Mouse (Mus musculus) spleen, adult 2 months (tissue): Measurements from ENCODE around the gene Cela2a. TPM values are rescaled to one million over a fixed set of nuclear protein-coding genes. Genes with fewer than 3 reads are reported as not detected.

Source experiments
- DNase-seq, 2 experiments: peaks; one replicate each; pipeline versions ENCODE4 v3.0.0 to v3.0.0-alpha.2; 2012 to 2021; ENCODE audit warnings: low spot score in 2 of 2, low read depth in 1 of 2
- H3K27ac ChIP-seq: fragments of 200-500 bp; 2 replicates; pipeline ENCODE4 v1.5.1; 2012; ENCODE audit warnings: low read length, inconsistent platforms; ENCODE audit not compliant: insufficient read depth
- H3K27me3 ChIP-seq: fragments of 200-500 bp; 2 replicates; pipeline ENCODE4 v1.6.1; 2012; ENCODE audit warnings: mild to moderate bottlenecking, moderate library complexity, low read length, inconsistent platforms; ENCODE audit not compliant: control insufficient read depth, insufficient read depth
- H3K36me3 ChIP-seq: fragments of 200-500 bp; 2 replicates; pipeline ENCODE4 v1.6.1; 2012; ENCODE audit warnings: mild to moderate bottlenecking, low read length, inconsistent platforms; ENCODE audit not compliant: control insufficient read depth, insufficient read depth
- H3K4me1 ChIP-seq: fragments of 200-500 bp; 2 replicates; pipeline ENCODE4 v1.6.1; 2011; ENCODE audit warnings: inconsistent platforms; ENCODE audit not compliant: control insufficient read depth, insufficient read depth, insufficient read length
- H3K4me3 ChIP-seq: fragments of 200-500 bp; 2 replicates; pipeline ENCODE4 v1.5.1; 2011; ENCODE audit warnings: mild to moderate bottlenecking, inconsistent platforms; ENCODE audit not compliant: insufficient read depth, insufficient read length; ENCODE audit errors: extremely low read depth
- CTCF ChIP-seq: fragments of 200-500 bp; IDR thresholded peaks from 2 replicates; pipeline ENCODE4 v1.5.1; 2011; ENCODE audit warnings: mild to moderate bottlenecking, inconsistent platforms; ENCODE audit not compliant: insufficient read depth, insufficient read length, insufficient replicate concordance; ENCODE audit errors: extremely low read depth
- POLR2A ChIP-seq: fragments of 200-500 bp; IDR thresholded peaks from 2 replicates; pipeline ENCODE4 v1.6.1; 2011; ENCODE audit warnings: low read depth, low read length, inconsistent platforms
- WGBS: fragments of 180-500 bp; shearing (Covaris S2); methylation state at CpG from one replicate; pipeline ENCODE4 v1.1.7; 2018; 5-methylcytosine and 5-hydroxymethylcytosine counted together
- polyA plus RNA-seq: library from polyadenylated mRNA; depleted of rRNA; stranded (reverse); fragments of >200 nt; gene quantifications from 2 replicates; pipeline ENCODE4 v1.2.3, GENCODE M21; 2012

The Cela2a gene
- polyA plus RNA-seq, 1 experiment: 18,445 TPM

- Histone ChIP-seq H3K36me3 (peaks cover 13% of the 10 kb centered on the region), H3K4me3 (no peak overlapping the region)
- 90% methylated on average over 5 of the region's 5 CpGs for WGBS
Measured at GRCm38 (mm10) chr4:141865006-141865405, 39.0 kb upstream of the Cela2a start.

GRCm38 (mm10) chr4:141864506-141864905 is 38.5 kb upstream of the Cela2a start:
- no peak for TF ChIP-seq CTCF
- no peak for TF ChIP-seq POLR2A
- Histone ChIP-seq H3K27ac (no peak overlapping the region), H3K27me3 (no peaks in the 10 kb centered on the region), H3K36me3 (peaks cover 18% of the 10 kb centered on the region), H3K4me1 (peaks cover 4% of the 10 kb centered on the region; the same call in 1 of the 2 replicates), H3K4me3 (no peak overlapping the region)
- WGBS: 92% methylated on average over 8 of the region's 8 CpGs
- DNase-seq: no peak

More at GRCm38 (mm10) chr4:141865006-141865405, 39.0 kb upstream of the Cela2a start:
- no peak for TF ChIP-seq POLR2A
- TF ChIP-seq CTCF: no peak
- no peak overlapping the region for H3K27ac ChIP-seq
- no peak for DNase-seq
- H3K4me1 ChIP-seq: peaks cover 4% of the 10 kb centered on the region; the same call in 1 of the 2 replicates
- H3K27me3 ChIP-seq: no peaks in the 10 kb centered on the region

GRCm38 (mm10) chr4:141863726-141864280 is 37.8 kb upstream of the Cela2a start:
- H3K36me3 ChIP-seq: peaks cover 24% of the 10 kb centered on the region
- no peak overlapping the region for H3K27ac ChIP-seq
- no peak for DNase-seq
- H3K4me1 ChIP-seq: peaks cover 4% of the 10 kb centered on the region; the same call in 1 of the 2 replicates
- H3K27me3 ChIP-seq: no peaks in the 10 kb centered on the region
- 71% methylated on average over 7 of the region's 7 CpGs for WGBS
- no peak overlapping the region for H3K4me3 ChIP-seq
- no peak for TF ChIP-seq CTCF
- no peak for TF ChIP-seq POLR2A

- no peak overlapping the region for H3K27ac ChIP-seq
- DNase-seq: no peak
- 87% methylated on average over 5 of the region's 5 CpGs for WGBS
- TF ChIP-seq POLR2A (no peak), CTCF (no peak)
- H3K4me3 ChIP-seq: no peak overlapping the region
- peaks cover 4% of the 10 kb centered on the region; the same call in 1 of the 2 replicates for H3K4me1 ChIP-seq
- peaks cover 25% of the 10 kb centered on the region for H3K36me3 ChIP-seq
- H3K27me3 ChIP-seq: no peaks in the 10 kb centered on the region
Measured at GRCm38 (mm10) chr4:141862867-141863266, 36.9 kb upstream of the Cela2a start.

- H3K27ac ChIP-seq: peak overlapping the region; percentile 59; the same call in 1 of the 2 replicates
- peaks cover 4% of the 10 kb centered on the region; the same call in 1 of the 2 replicates for H3K4me1 ChIP-seq
- WGBS: 53% methylated on average over 17 of the region's 17 CpGs
- no peak overlapping the region for H3K4me3 ChIP-seq
- H3K27me3 ChIP-seq: no peaks in the 10 kb centered on the region
- H3K36me3 ChIP-seq: peaks cover 25% of the 10 kb centered on the region
- no peak for TF ChIP-seq CTCF
- no peak for TF ChIP-seq POLR2A
- no peak for DNase-seq
Measured at GRCm38 (mm10) chr4:141861591-141862295, 35.8 kb upstream of the Cela2a start.

- Histone ChIP-seq H3K4me1 (peaks cover 4% of the 10 kb centered on the region; the same call in 1 of the 2 replicates), H3K27me3 (no peaks in the 10 kb centered on the region), H3K4me3 (no peak overlapping the region), H3K27ac (no peak overlapping the region), H3K36me3 (peaks cover 23% of the 10 kb centered on the region)
- WGBS: 90% methylated on average over 19 of the region's 19 CpGs
- TF ChIP-seq CTCF: no peak
- no peak for TF ChIP-seq POLR2A
- DNase-seq: no peak
Measured at GRCm38 (mm10) chr4:141860246-141860841, 34.4 kb upstream of the Cela2a start.
